Mouse (Mus musculus): Measurements from ENCODE around the gene Fanca. TPM values are rescaled to one million over a fixed set of nuclear protein-coding genes. Genes with fewer than 3 reads are reported as not detected.
"Not testable (repeated sequence)": the region's sequence is repeated elsewhere in the genome, so short reads cannot be mapped to it uniquely, and the experiment has no call there.

Gene Fanca
- total RNA-seq, 2 experiments from 2014 or later = 18.8 to 24.0 TPM

- no peak for DNase-seq (ENCODE audit: low spot score in 2 of 2)
Observed at GRCm38 (mm10) chr8:123274447-123274846, 43.9 kb downstream of the Fanca start.

- no peak for DNase-seq (ENCODE audit: low spot score in 2 of 2)
Observed at GRCm38 (mm10) chr8:123271901-123272300, 46.5 kb downstream of the Fanca start.

- DNase-seq (ENCODE audit: low spot score in 2 of 2) = no peak
Observed at GRCm38 (mm10) chr8:123271147-123271546, 47.2 kb downstream of the Fanca start.

GRCm38 (mm10) chr8:123267926-123268656 lies 50.3 kb downstream of the Fanca start:
- no peak for DNase-seq (ENCODE audit: low spot score in 2 of 2)

- DNase-seq (ENCODE audit: low spot score in 2 of 2) = not testable (repeated sequence)
Observed at GRCm38 (mm10) chr8:123257593-123257992, 60.8 kb downstream of the Fanca start.

- no peak for DNase-seq (ENCODE audit: low spot score in 2 of 2)
Observed at GRCm38 (mm10) chr8:123257114-123257513, 61.3 kb downstream of the Fanca start.

- DNase-seq (ENCODE audit: low spot score in 2 of 2) = no peak
Observed at GRCm38 (mm10) chr8:123255170-123255569, 63.2 kb downstream of the Fanca start.

GRCm38 (mm10) chr8:123254099-123254885 lies 64.1 kb downstream of the Fanca start, which contains the start of the genes Zfp276 and Vps9d1:
TSS of gene Zfp276 (plus strand) at chr8:123254195.
TSS of gene Vps9d1 (minus strand) at chr8:123254348.
- peak; percentile 83 to 84 for DNase-seq (ENCODE audit: low spot score in 2 of 2)

GRCm38 (mm10) chr8:123253451-123254098 lies 64.8 kb downstream of the Fanca start:
- DNase-seq (ENCODE audit: low spot score in 2 of 2) = no peak

GRCm38 (mm10) chr8:123252925-123253324 lies 65.5 kb downstream of the Fanca start:
- no peak for DNase-seq (ENCODE audit: low spot score in 2 of 2)

GRCm38 (mm10) chr8:123250940-123251339 lies 67.4 kb downstream of the Fanca start:
- no peak for DNase-seq (ENCODE audit: low spot score in 2 of 2)

GRCm38 (mm10) chr8:123248596-123248995 lies 69.8 kb downstream of the Fanca start:
- no peak for DNase-seq (ENCODE audit: low spot score in 2 of 2)

GRCm38 (mm10) chr8:123247748-123248147 lies 70.6 kb downstream of the Fanca start:
- no peak for DNase-seq (ENCODE audit: low spot score in 2 of 2)

- DNase-seq (ENCODE audit: low spot score in 2 of 2) = no peak
Observed at GRCm38 (mm10) chr8:123245543-123245942, 72.8 kb downstream of the Fanca start.

- no peak for DNase-seq (ENCODE audit: low spot score in 2 of 2)
Observed at GRCm38 (mm10) chr8:123244382-123244781, 74.0 kb downstream of the Fanca start.

- DNase-seq (ENCODE audit: low spot score in 2 of 2) = no peak
Observed at GRCm38 (mm10) chr8:123243053-123243452, 75.3 kb downstream of the Fanca start.

GRCm38 (mm10) chr8:123242107-123242923 lies 76.1 kb downstream of the Fanca start:
- no peak for DNase-seq (ENCODE audit: low spot score in 2 of 2)

- DNase-seq (ENCODE audit: low spot score in 2 of 2) = no peak
Observed at GRCm38 (mm10) chr8:123239398-123239797, 79.0 kb downstream of the Fanca start.

GRCm38 (mm10) chr8:123235520-123236497 lies 82.6 kb downstream of the Fanca start, which contains the start of gene Spata2l:
TSS of gene Spata2l (minus strand) at chr8:123236233.
- DNase-seq (ENCODE audit: low spot score in 2 of 2) = peak; percentile 78

Data from adrenal gland, postnatal 4 days (tissue).